Mouse (Mus musculus): ENCODE data around the gene Cacna1d. TPM values are rescaled to one million over a fixed set of nuclear protein-coding genes. Genes with fewer than 3 reads are reported as not detected.

The Cacna1d gene
- total RNA-seq (2017), result 3.2 to 5.0 TPM (median 3.7 TPM) in 3 replicates

GRCm38 (mm10) chr14:30491342-30491741, at the start of gene Cacna1d:
Gene Cacna1d, minus strand, starts transcription at chr14:30491455.
- ATAC-seq (replicated peaks; ENCODE audit: insufficient number of reproducible peaks, low FRiP score, low TSS enrichment, poor library complexity, severe bottlenecking), result no peak

DNA sequence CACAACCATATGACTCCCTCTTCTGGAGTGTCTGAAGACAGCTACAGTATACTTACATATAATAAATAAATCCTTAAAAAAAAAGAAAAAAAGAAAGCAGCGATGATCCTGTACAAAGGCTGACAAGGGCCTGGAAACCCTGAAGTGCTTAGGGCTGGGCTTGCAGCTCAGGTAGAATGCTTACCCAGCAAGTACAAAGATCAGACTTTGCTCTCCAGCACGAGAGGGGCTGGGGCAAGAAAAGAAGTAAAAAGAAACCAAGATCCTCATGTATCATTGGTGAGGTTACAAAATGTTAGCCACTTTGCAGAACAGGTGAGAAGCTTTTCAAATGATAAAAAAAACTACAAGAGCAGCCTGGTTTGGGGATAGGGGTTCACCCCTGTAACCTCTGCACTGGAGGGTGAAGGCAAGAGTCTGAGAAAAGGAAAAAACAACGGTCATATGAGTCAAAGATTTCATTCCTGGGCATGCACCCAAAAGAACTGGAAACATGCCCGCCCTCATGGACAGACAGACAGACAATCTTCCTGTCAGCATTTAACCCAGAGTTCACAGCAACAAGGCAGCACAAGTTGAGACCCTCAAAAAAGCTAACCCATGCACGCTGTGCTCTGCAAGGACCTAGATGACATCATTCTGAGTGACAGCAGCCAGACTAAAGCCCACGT, 42.7 kb upstream of the Cacna1d start:
- ATAC-seq (replicated peaks; ENCODE audit: insufficient number of reproducible peaks, low FRiP score, low TSS enrichment, poor library complexity, severe bottlenecking), result no peak

DNA sequence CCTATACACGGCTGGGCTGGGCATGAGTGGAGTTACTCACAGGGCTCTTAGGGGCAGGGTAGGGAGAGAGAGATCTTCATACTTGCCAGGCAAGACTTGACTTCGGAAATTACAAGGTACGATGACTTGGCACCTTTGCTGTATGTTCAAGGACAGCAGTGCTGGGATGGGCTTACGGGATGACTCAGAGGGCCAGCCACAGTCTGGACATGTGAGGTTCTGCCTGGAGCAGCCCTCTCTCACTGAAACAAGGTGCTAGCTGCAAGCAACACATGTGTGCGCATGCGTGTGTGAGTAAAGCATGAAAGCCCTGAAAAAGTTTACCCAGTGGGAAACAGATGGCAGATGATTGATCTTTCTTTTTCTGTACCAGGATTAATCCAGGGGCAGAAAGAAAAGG, 40.6 kb upstream of the Cacna1d start:
- ATAC-seq (replicated peaks; ENCODE audit: insufficient number of reproducible peaks, low FRiP score, low TSS enrichment, poor library complexity, severe bottlenecking), result no peak

DNA sequence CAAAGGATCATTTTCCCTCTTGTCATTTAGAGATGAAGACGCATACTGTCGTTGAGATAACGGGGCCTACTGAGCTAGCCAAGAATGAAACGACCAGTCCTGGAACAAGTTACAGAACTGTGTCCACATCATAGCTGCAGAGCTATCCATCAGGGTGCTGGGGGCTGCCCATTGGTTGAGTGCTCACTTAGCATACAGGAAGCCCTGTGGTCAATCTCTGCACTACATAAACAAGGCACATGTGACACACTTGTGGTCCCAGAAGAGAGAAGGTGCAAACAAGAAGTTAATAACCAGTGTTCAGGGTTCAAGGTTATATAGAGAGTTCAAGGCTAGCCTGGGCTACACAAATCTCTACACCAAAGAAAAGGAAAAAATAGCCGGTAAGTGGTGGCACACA, 40.2 kb upstream of the Cacna1d start:
- no peak for ATAC-seq (replicated peaks; ENCODE audit: insufficient number of reproducible peaks, low FRiP score, low TSS enrichment, poor library complexity, severe bottlenecking)

- no peak for ATAC-seq (replicated peaks; ENCODE audit: insufficient number of reproducible peaks, low FRiP score, low TSS enrichment, poor library complexity, severe bottlenecking)
These were observed 39.5 kb upstream of the Cacna1d start for GRCm38 (mm10) chr14:30530726-30531269.

DNA sequence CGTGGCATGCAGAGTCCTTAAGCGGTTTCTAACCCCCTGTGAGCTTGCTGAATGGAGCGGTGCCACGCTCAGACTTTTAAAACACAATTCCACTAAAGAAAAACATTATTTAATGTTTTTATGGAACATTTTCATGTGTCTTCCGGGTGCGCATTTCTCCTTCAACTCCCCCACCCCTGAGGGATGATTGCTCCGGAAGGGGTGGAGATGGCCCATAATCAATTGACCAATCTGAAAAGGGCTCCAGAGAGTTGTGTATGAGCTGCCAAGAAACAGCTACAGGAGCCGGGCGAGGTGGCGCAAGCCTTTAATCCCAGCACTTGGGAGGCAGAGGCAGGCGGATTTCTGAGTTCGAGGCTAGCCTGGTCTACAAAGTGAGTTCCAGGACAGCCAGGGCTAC, 38.2 kb upstream of the Cacna1d start:
- ATAC-seq (replicated peaks; ENCODE audit: insufficient number of reproducible peaks, low FRiP score, low TSS enrichment, poor library complexity, severe bottlenecking), result no peak

DNA sequence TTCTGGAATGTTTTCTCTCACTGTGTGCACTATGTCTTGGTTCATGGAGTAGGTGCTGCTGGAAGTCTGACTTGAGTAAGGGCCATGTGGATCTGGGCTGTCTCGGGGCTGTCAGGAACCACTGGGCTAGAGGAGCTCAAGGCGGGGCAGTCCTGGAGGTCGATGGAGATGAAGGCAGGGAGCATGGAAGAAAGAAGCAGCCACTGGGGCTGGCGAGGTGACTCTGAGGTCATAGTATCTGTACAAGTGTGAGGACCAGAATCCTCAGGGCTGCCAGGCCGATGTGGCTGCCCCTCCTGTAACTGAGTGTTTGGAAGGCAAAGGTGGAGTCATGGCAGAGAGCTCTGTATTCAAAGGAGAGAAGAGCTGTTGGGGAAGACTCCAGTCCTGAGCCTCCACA, 37.7 kb upstream of the Cacna1d start:
- ATAC-seq (replicated peaks; ENCODE audit: insufficient number of reproducible peaks, low FRiP score, low TSS enrichment, poor library complexity, severe bottlenecking), result no peak

DNA sequence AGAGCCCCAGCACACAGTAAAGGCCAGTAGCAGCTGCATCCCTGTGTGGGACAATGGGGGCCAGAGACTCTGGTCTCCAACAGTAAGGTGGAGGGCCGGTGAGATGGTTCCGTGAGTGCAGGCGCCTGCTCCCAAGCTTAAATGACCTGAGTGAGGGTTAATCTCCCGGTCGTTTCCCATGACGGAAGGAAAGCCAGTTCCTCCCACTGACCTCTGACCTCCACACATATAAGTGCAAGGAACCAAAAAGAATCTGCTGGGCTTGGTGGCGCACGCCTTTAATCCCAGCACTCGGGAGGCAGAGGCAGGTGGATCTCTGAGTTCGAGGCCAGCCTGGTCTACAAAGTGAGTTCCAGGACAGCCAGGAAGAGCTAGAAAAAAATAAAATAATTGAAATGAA, 37.1 kb upstream of the Cacna1d start:
- ATAC-seq (replicated peaks; ENCODE audit: insufficient number of reproducible peaks, low FRiP score, low TSS enrichment, poor library complexity, severe bottlenecking), result no peak

DNA sequence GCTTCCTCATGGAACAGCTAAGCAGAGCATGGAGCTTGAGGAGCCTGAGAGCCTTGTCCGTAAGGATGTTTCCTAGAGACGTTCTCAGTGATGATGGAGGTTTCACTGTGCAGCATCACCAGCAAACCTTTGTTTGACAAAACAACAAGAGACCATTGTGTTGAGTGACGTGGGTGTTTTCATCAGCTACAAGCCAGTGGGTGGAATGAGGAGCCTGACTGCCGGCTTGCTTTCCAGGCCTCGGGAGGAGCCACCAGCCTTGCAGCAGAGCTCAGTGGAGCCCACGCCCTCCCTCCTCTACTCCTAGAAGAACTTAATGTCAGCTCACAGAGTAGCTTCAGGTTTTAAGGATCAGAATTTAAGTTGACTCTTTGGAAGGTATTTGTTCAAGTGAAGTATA, 32.1 kb upstream of the Cacna1d start:
- ATAC-seq (replicated peaks; ENCODE audit: insufficient number of reproducible peaks, low FRiP score, low TSS enrichment, poor library complexity, severe bottlenecking), result no peak

DNA sequence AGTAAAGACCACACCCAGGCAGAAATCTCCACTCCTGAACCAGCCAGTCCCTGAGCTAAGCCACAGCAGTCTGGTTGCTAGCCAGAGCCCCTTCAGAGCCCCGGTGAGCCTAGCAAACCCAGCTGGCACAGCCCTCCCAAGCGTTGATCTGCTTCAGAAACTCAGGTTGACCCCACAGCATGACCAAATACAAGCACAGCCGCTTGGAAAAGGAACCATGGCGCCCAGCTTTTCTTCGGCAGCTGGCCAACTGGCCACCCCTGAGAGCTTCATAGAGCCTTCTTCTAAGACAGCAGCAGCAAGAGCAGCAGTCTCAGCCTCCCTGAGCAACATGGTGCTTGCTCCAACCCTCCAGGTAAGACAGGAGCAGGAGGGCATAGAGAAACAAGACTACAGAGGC, 28.1 kb upstream of the Cacna1d start:
- no peak for ATAC-seq (replicated peaks; ENCODE audit: insufficient number of reproducible peaks, low FRiP score, low TSS enrichment, poor library complexity, severe bottlenecking)

GRCm38 (mm10) chr14:30515931-30516723, 24.9 kb upstream of the Cacna1d start:
- ATAC-seq (replicated peaks; ENCODE audit: insufficient number of reproducible peaks, low FRiP score, low TSS enrichment, poor library complexity, severe bottlenecking), result no peak

DNA sequence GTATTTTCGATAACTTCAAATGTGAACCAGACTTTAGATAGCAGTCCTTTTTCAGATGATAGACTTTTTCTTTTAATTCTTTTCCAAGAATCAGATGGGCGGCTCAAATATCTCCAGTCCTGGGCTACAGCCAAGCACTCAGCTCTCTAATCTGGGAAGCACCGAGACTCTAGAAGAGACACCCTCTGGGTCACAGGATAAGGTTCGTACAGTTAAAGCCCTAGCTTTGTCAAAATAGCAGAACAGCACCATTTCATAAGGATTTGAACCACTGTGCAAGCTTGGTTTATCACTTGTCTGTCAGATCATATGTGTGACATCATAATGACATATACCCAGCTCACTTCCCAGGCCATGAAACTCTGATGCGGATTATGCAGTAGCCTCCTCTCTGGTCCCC, 21.6 kb upstream of the Cacna1d start:
- no peak for ATAC-seq (replicated peaks; ENCODE audit: insufficient number of reproducible peaks, low FRiP score, low TSS enrichment, poor library complexity, severe bottlenecking)

- no peak for ATAC-seq (replicated peaks; ENCODE audit: insufficient number of reproducible peaks, low FRiP score, low TSS enrichment, poor library complexity, severe bottlenecking)
These were observed 19.0 kb upstream of the Cacna1d start for GRCm38 (mm10) chr14:30510214-30510763.

DNA sequence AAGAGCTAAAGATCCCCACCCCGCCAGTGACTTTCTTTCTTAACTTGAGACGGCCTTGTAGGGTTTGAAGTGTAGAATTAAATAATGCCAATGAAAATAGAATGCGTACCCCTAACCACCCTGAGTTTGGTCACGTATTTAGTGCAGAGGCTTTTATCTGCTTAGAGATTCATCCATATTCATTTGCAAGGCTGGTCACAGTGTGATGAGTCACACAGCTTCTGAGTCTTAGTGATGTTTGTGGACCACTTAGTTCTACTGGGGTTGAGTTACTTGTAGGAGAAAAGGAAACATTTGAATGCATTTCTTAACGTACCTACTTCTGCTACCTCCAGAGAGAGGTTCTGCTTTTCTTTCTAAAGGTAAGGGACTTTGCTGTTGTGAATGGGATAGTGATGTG, 13.7 kb upstream of the Cacna1d start:
- no peak for ATAC-seq (replicated peaks; ENCODE audit: insufficient number of reproducible peaks, low FRiP score, low TSS enrichment, poor library complexity, severe bottlenecking)

DNA sequence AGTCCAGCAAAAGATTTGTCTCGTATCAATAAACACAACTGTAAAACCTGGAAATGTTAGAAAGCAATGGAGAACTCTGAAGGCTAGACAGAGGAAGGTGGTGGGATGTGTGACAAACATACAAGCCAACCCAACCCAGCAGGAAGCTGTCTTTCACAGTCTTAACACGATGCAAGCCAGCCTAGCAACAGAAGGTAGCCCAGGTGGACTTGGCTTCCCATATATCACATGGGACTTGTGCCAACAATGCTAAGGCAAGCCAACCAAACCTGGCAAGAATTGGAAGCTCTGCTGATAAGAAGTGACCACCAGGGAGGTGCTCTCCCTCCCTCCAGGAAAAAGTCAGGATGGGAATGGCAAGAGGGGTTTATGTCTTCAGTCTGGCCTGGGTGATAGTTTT, 6.9 kb upstream of the Cacna1d start:
- ATAC-seq (replicated peaks; ENCODE audit: insufficient number of reproducible peaks, low FRiP score, low TSS enrichment, poor library complexity, severe bottlenecking), result no peak

DNA sequence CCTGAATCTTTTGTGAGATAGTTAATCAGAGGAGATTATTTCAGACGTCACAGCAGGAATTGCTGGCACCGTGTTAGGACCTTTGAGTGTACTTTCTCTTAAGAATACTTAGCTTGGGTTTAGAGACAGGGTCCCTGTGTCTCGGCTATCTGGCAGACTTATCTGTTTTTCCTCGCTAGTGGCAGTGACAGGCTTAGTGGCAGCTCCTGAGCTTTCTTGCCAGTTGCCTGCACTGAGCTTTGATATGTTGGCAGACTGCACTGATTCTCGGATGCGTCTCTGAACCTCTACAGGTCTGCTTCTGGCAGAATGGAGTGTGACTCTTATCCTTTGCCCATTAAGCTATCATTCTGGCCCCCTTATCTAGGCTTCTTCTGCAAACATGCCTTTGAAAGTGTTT, 3.7 kb upstream of the Cacna1d start:
- no peak for ATAC-seq (replicated peaks; ENCODE audit: insufficient number of reproducible peaks, low FRiP score, low TSS enrichment, poor library complexity, severe bottlenecking)

DNA sequence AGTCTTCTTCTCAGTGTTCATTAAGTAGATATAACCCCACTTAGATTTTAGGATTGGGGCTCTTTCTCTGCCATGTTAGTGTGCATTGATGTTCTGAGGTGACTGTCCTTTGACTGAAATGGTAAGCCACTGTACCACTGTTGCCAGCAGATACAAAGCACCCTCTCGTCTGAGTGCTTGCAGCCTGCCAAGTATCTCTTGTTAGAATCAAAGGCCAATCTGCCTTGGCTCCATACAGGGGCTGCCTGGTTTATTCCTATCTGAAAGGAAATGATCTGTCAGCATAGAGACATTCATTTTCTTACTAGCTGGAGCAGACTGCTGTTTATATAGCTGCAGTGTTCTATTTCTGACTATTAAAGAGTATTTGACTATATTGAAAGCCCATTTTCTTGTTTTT, 2.0 kb upstream of the Cacna1d start:
- no peak for ATAC-seq (replicated peaks; ENCODE audit: insufficient number of reproducible peaks, low FRiP score, low TSS enrichment, poor library complexity, severe bottlenecking)

- peak; percentile 99 for ATAC-seq (replicated peaks; ENCODE audit: insufficient number of reproducible peaks, low FRiP score, low TSS enrichment, poor library complexity, severe bottlenecking)
These were observed 11.8 kb downstream of the Cacna1d start, which contains the start of gene Dcp1a for GRCm38 (mm10) chr14:30479361-30479948. Gene Dcp1a, plus strand, starts transcription at chr14:30479535.

DNA sequence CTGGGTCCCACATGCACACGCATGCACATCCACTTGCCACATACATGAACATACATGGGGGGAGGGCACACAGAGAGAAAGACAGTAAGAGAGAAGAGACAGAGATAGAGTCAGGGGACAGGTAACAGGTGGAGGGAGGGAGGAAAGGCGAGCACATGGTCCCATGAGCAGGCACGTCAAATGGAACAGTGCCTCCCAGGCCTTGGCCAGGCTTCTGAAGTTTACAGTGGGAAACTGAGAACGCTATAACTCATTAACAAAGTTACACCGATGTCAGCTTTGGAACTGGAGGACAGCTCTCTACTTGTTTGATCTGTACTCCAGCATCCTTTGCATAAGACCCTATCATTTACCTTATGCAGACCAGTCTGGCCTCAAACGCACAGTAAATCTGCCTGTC, 16.8 kb downstream of the Cacna1d start:
- no peak for ATAC-seq (replicated peaks; ENCODE audit: insufficient number of reproducible peaks, low FRiP score, low TSS enrichment, poor library complexity, severe bottlenecking)
